Mouse (Mus musculus) spleen, adult 18-20 months (tissue): ENCODE measurements around the gene Ppp2r2d.

Experiments used
- DNase-seq, 2 experiments: peaks; one replicate each; pipeline ENCODE4 v3.0.0; 2022; ENCODE audit warnings: mixed read lengths in 2 of 2

Ppp2r2d gene

GRCm38 (mm10) chr7:138928456-138928855, 82.6 kb downstream of the Ppp2r2d start:
- DNase-seq = no peak
